Mouse (Mus musculus): ENCODE measurements around the gene Larp6. TPM values are rescaled to one million over a fixed set of nuclear protein-coding genes. Genes with fewer than 3 reads are reported as not detected.

The Larp6 gene
- total RNA-seq, 2 experiments from 2014 or later = 37.8 to 39.0 TPM

DNA sequence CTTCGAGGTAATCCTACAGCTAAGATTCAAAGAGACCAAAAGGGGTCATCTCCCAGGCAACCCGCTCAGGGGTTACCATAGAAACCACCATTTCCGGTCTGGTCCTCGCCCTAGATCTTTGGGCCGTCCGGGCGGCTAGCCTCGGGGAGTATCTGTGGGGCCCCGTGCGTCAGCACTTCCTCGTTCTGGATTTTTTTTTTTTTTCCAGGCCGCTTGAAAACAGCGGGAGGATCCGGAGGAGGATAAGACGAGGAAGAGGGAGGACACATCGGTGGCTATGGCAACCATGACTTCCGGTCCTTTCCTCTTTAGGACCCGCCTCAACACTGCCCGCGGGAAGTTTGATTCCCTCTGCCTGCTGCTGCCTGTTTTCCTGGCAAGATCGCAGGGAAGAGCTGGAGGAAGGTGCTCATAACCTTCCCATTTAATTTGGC is 24.9 kb upstream of the Larp6 start, which contains the start of gene Lrrc49:
Lrrc49 (minus strand) TSS at position 268 of the 434 bp plus-strand sequence.
- Histone ChIP-seq H3K27ac (peak within 1 kb of the TSS; percentile 96), H3K4me3 (peak within 1 kb of the TSS; percentile 60)
- no peak; the same call in 1 of the 2 replicates for TF ChIP-seq CTCF (IDR thresholded peaks at IDR 0.05)
- intact Hi-C loops (cut with DNase I) = loop anchor here (10.0 kb wide), 1 partner anchor 443 kb away; no protein-coding TSS in a partner anchor
- peak; percentile 85 to 89 for DNase-seq (ENCODE audit: extremely low spot score in 1 of 2, low spot score in 2 of 2)

DNA sequence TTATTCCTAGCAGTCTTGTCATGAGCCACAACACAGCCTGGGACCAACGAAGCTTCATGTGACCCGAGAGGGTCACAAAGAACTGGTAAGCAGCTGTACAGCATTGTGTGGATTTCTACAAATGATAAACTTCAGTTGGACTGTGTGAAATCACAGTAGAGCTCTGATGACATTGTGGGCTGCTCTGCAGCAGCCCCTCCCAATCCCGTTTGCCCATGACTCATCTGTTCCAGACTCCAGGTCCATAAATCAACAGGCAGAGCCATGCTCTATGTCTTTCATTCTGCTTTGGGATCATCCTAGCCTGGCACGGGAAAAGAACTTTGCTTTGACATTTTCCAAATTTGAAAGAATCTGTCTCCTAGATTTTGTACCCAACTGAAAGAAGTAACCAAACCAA is 20.2 kb upstream of the Larp6 start:
- H3K4me3 ChIP-seq = no peak overlapping the region
- no peak overlapping the region for H3K27ac ChIP-seq
- intact Hi-C loops (cut with DNase I) = loop anchor here (5.0 kb wide), 1 partner anchor 165 kb away; no protein-coding TSS in a partner anchor
- no peak for TF ChIP-seq CTCF (IDR thresholded peaks at IDR 0.05)
- no peak for DNase-seq (ENCODE audit: extremely low spot score in 1 of 2, low spot score in 2 of 2)

DNA sequence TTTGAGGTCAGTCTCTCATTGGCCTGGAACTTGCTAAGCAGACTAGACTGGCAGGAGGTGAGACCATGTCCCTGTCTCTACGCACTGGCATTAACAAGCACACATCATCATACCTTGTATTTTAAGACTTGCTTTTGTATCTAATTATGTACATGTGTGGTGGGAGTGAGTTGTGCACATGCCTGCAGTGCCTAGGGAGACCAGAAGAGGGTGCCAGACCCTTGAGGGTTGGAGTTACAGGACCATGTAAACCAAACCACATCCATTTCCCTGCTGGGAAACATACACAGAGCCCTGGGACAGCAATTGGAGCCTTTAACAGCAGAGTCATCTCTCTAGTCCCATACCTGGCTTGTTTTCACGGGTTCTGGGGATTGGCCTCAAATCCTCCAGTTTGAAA is 18.8 kb upstream of the Larp6 start:
- intact Hi-C loops (cut with DNase I) = loop anchor here (1.0 to 5.0 kb wide), 2 partner anchors 46 to 163 kb away; no protein-coding TSS in a partner anchor
- TF ChIP-seq CTCF (IDR thresholded peaks at IDR 0.05) = peak; percentile 48
- peak in 1 of 2 experiments; percentile 41 for DNase-seq (ENCODE audit: extremely low spot score in 1 of 2, low spot score in 2 of 2)

DNA sequence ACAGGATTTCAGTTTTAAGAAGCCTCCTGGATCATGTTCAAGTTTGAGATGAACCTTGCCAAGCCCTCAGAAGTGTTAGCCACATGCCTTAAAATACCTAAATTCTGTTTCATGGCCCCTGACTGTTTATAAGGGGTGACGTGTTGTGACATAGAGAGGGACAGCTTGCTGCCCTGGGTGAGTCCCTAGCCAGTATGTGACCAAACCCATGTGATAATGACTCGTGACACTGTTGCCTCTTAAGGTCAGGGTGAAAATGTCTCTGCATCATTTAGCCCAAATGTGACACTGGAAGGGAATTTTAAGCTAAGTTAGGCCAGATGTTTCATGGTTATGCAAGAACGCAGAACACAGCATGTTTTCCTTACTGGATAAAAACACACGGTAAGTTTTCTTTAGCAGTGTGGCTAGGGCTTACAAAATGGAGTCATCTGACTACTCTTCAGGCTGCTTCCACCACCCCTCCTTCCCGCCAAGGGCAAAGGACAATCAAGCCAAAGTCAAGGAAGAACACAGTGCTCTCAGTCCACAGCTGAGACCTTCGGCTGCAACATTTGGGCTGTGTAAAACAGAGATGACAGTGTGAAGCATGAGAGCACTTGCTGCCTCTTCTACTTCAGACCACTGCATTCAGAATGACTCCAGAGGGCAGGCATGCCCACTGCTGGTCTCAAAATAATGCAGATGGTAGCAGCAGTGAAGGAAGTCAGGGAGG is 16.4 kb upstream of the Larp6 start:
- no peak overlapping the region for H3K4me3 ChIP-seq
- intact Hi-C loops (cut with DNase I) = no loop called here
- TF ChIP-seq CTCF (IDR thresholded peaks at IDR 0.05) = no peak
- peak overlapping the region; percentile 30; the same call in 1 of the 2 replicates for H3K27ac ChIP-seq
- no peak for DNase-seq (ENCODE audit: extremely low spot score in 1 of 2, low spot score in 2 of 2)

More for the DNA sequence above, 18.8 kb upstream of the Larp6 start:
- Histone ChIP-seq H3K27ac (no peak overlapping the region), H3K4me3 (no peak overlapping the region)

DNA sequence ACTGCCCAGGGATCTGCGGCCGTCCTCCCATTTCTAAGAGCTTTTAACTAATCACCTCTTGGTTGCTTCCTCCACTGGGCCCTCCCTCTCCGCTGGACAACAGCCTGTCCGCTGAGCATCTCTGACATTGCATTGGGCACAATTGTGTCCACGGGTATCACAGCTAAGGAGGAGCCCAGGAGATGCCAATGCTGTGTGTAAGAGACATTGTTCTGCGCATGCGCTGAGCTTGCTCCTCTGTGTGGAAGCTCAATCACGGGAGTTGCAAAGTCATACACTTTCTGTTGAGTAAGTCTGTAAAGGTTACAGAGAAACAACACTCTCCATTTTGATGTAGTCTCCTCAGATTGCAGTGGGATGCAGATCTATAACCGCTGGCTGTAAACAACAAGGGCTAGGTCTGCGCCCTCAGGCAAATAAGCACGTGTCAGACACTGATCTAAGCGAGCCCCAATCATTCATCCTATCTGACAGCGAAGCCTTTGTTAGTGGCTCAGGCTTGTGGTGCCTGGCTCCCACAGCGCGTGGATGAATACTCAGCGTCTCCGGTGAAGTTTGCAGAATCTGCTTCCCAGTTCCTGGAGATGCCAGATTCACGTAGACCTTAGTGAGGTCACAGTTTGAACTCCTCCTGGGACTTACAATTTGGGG is 13.1 kb upstream of the Larp6 start:
- no peak for TF ChIP-seq CTCF (IDR thresholded peaks at IDR 0.05)
- peak overlapping the region; percentile 42 for H3K27ac ChIP-seq
- H3K4me3 ChIP-seq = no peak overlapping the region
- DNase-seq (ENCODE audit: extremely low spot score in 1 of 2, low spot score in 2 of 2) = no peak
- intact Hi-C loops (cut with DNase I) = no loop called here

DNA sequence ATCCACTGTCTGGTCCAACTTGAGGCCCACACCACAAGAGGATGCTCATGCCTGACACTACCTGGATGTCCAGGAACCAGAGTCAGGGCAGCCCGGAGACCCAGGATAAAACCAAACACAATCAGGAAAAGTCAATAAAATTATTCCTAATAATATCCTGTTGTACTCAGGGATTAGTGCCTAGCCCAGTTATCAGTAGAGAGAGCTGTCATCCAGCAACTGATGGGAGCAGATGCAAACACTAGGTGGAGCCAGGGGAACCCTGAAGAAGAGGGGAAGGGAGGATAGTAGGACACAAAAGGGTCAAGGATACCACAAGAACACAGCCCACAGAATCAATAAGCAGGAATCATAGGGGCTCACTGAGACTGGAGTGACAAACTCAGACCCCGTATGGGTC is 5.2 kb upstream of the Larp6 start:
- Histone ChIP-seq H3K4me3 (no peak overlapping the region), H3K27ac (no peak overlapping the region)
- DNase-seq (ENCODE audit: extremely low spot score in 1 of 2, low spot score in 2 of 2) = no peak
- intact Hi-C loops (cut with DNase I) = no loop called here
- TF ChIP-seq CTCF (IDR thresholded peaks at IDR 0.05) = peak; percentile 25; the same call in 1 of the 2 replicates

DNA sequence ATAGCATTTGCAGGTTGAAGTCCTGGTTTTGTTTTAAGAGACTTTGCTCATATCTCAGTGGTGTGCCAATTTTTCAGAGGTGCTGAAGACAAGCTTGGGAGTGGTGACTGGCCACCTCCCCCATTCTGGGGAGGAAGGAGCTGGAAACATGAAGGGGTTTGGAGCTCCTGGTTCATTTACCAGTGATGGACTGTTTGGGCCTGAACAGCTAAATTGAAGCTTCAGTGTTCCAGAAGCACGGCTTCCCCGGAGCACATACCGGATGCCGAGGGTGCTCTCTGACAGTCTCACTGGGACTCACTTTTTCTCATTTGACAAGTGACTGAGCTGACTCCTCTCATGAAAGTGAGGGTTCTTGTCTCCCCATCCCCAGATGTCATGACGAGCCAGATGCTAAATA is 4.2 kb upstream of the Larp6 start:
- no peak for DNase-seq (ENCODE audit: extremely low spot score in 1 of 2, low spot score in 2 of 2)
- H3K4me3 ChIP-seq = no peak overlapping the region
- intact Hi-C loops (cut with DNase I) = no loop called here
- no peak for TF ChIP-seq CTCF (IDR thresholded peaks at IDR 0.05)
- no peak overlapping the region for H3K27ac ChIP-seq

DNA sequence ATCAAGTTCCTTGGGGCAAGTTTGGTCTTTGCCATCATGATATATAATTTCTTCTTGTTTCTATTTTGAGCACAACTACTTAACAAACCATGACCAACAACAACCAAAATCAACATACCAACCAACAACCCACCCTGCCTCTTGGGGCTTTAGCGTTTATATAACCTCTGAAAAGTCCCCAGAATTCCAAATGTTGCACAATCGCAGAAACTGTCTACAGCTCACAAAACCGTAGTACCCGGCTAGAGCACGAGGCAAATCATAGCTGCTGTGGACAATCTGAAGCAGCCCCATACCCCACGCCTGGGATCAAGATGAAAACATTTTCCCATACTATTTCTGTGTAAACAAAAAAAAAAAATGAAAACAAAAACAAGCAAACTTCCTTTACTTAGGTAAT is 3.1 kb upstream of the Larp6 start:
- H3K4me3 ChIP-seq = no peak overlapping the region
- DNase-seq (ENCODE audit: extremely low spot score in 1 of 2, low spot score in 2 of 2) = no peak
- intact Hi-C loops (cut with DNase I) = no loop called here
- no peak overlapping the region for H3K27ac ChIP-seq
- TF ChIP-seq CTCF (IDR thresholded peaks at IDR 0.05) = no peak

DNA sequence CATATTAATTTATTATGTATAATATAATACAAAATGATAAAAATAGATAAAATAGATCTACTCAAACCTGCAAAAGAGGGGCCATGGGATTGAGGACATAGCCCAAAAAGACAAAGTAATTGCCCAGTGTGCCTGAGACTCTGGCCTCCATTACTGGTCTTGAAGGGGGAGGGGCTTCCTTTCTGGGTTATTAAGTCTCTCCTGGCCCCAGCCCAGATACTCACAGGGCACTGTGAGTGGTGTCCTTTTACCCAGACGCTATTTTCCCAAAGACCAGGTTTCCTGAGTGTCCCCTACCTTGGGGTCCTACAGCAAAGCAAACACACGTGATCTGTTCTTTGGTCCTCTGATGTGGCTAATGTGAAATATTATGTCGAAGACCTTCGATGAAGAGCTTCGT is 778 bp upstream of the Larp6 start:
- H3K27ac ChIP-seq = peak overlapping the region; percentile 99
- H3K4me3 ChIP-seq = peak overlapping the region; percentile 90

DNA sequence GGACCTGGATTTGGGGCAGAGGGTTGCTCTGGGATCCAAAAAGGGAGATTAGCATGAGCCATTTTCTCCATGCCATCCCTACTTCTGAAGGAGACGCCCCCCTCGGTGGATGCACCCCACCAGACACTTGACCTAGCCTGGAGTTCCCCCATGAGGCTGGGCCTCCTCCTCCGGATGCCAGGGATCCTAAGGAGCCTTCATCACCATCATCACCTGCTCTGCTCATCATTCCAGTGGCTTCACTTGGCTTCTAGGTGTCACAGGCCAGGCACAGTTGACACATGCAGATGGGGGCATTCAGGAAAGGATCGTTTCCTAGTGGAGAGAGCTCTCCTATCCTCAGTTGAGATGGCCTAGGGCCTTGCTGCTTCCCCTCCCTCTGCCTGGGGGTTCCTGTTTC is 827 bp downstream of the Larp6 start:
- Histone ChIP-seq H3K27ac (peak overlapping the region; percentile 99), H3K4me3 (peak overlapping the region; percentile 90)
- no peak for DNase-seq (ENCODE audit: extremely low spot score in 1 of 2, low spot score in 2 of 2)
- intact Hi-C loops (cut with DNase I) = loop anchor here (2.0 kb wide), 1 partner anchor 31 kb away; no protein-coding TSS in a partner anchor
- TF ChIP-seq CTCF (IDR thresholded peaks at IDR 0.05) = no peak

More for the DNA sequence above, 778 bp upstream of the Larp6 start:
- DNase-seq (ENCODE audit: extremely low spot score in 1 of 2, low spot score in 2 of 2) = no peak
- intact Hi-C loops (cut with DNase I) = no loop called here
- no peak for TF ChIP-seq CTCF (IDR thresholded peaks at IDR 0.05)

DNA sequence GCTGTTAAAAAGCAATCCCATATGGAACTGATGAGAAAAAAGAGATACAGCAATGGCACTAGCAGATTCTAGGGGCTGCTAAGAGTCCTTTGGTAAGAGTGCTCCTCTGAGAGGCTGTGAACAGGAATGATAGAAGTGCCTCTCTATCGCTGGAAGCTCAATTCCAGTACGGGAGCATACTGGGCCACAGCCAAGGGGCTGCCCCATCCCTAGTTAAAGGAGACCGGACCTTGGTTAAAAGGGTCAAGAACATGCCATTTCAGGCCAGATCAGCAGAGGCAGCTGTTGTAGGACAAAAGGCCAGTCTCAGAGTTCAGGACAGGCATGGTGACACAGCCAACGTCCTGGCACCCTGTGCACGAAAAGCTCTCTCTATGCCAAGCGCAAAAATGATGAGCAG is 1.4 kb downstream of the Larp6 start:
- Histone ChIP-seq H3K4me3 (peak overlapping the region; percentile 90), H3K27ac (peak overlapping the region; percentile 99)
- no peak for TF ChIP-seq CTCF (IDR thresholded peaks at IDR 0.05)
- intact Hi-C loops (cut with DNase I) = loop anchor here (2.0 kb wide), 1 partner anchor 31 kb away; no protein-coding TSS in a partner anchor
- DNase-seq (ENCODE audit: extremely low spot score in 1 of 2, low spot score in 2 of 2) = no peak

DNA sequence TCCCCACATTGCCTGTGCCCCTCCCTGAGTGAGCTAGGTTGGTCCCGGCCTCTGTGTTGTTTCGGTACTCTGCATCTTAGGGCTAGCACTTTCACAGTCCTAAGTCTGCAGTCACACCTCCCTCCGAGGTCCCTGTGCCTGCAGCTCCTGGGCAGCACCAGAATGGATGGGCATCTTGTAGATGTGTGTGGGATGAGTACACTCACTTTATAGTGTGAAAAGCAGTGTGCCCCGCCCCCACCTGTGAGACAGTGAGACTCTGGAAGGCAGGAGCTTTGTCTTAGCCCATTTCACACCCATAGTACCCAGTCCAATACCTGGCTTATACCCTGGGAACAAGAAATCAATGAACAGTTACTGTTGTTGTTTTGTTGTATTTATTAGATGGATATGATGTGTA is 2.5 kb downstream of the Larp6 start:
- Histone ChIP-seq H3K4me3 (peak overlapping the region; percentile 90), H3K27ac (peak overlapping the region; percentile 99)
- intact Hi-C loops (cut with DNase I) = loop anchor here (2.0 kb wide), 1 partner anchor 30 kb away; no protein-coding TSS in a partner anchor
- TF ChIP-seq CTCF (IDR thresholded peaks at IDR 0.05) = no peak
- DNase-seq (ENCODE audit: extremely low spot score in 1 of 2, low spot score in 2 of 2) = peak in 1 of 2 experiments; percentile 49
